Mouse (Mus musculus) liver, postnatal 0 days (tissue): ENCODE measurements around the gene Smim14. TPM values are rescaled to one million over a fixed set of nuclear protein-coding genes. Genes with fewer than 3 reads are reported as not detected.
"Not testable (repeated sequence)": the region's sequence is repeated elsewhere in the genome, so short reads cannot be mapped to it uniquely, and the experiment has no call there.

Source experiments
- ATAC-seq: fragments of 200-750 bp; cut with Nextera tagmentation; 2 replicates; pipeline ENCODE4 v1.8.0; 2017; ENCODE audit warnings: mild to moderate bottlenecking, moderate library complexity
- DNase-seq: peaks from one replicate; pipeline ENCODE4 v3.0.0-alpha.2; 2016
- H3K27ac ChIP-seq: fragments of 300-500 bp; sonication (generic); 2 replicates; pipeline ENCODE4 v1.5.1; 2014; ENCODE audit warnings: antibody characterized with exemption, moderate library complexity, mild to moderate bottlenecking, low read depth
- H3K27me3 ChIP-seq: fragments of 300-500 bp; sonication (generic); 2 replicates; pipeline ENCODE4 v1.6.1; 2014; ENCODE audit warnings: low read length, control low read depth, mixed read lengths; ENCODE audit not compliant: insufficient read depth
- H3K36me3 ChIP-seq: fragments of 300-500 bp; sonication (generic); replicated peaks from 2 replicates; pipeline ENCODE4 v1.6.1; 2014; ENCODE audit warnings: mild to moderate bottlenecking, control low read depth, low read length, moderate library complexity, mixed read lengths; ENCODE audit not compliant: insufficient read depth
- H3K4me1 ChIP-seq: fragments of 300-500 bp; sonication (generic); 2 replicates; pipeline ENCODE4 v1.6.1; 2014; ENCODE audit warnings: antibody characterized with exemption, mild to moderate bottlenecking, control low read depth; ENCODE audit not compliant: insufficient read depth
- H3K4me2 ChIP-seq: fragments of 300-500 bp; sonication (generic); 2 replicates; pipeline ENCODE4 v1.6.1; 2014; ENCODE audit warnings: low read depth, mild to moderate bottlenecking, low read length, moderate library complexity, mixed read lengths
- H3K4me3 ChIP-seq: fragments of 300-500 bp; sonication (generic); 2 replicates; pipeline ENCODE4 v1.5.1; 2014; ENCODE audit warnings: low read depth, low read length
- H3K9ac ChIP-seq: fragments of 300-500 bp; sonication (generic); replicated peaks from 2 replicates; pipeline ENCODE4 v1.6.1; 2014; ENCODE audit warnings: mild to moderate bottlenecking, moderate library complexity
- H3K9me3 ChIP-seq: fragments of 300-500 bp; sonication (generic); 2 replicates; pipeline ENCODE4 v1.6.1; 2016; ENCODE audit warnings: mild to moderate bottlenecking, control low read depth, low read length, mixed read lengths
- CTCF ChIP-seq: sonication (generic); IDR thresholded peaks from 2 replicates; pipeline ENCODE4 v1.5.1; 2016; ENCODE audit warnings: antibody characterized with exemption, low read depth
- EP300 ChIP-seq: IDR thresholded peaks from 2 replicates; pipeline ENCODE4 v1.6.1; 2016; ENCODE audit warnings: antibody characterized with exemption, low read depth, mild to moderate bottlenecking
- WGBS: fragments of 180-500 bp; shearing (Covaris S2); extraction: QIAGEN DNeasy Blood & Tissue Kit; methylation state at CpG from one replicate; pipeline ENCODE4 v1.1.7; 2014; ENCODE audit not compliant: insufficient replicate concordance; 5-methylcytosine and 5-hydroxymethylcytosine counted together
- polyA plus RNA-seq: library from polyadenylated mRNA; unstranded; fragments of >200 nt; fragmentation: Nextera tagmentation; extraction: Ambion mirVana; gene quantifications from 2 replicates; pipeline ENCODE4 v1.2.1, GENCODE M21; 2015

The Smim14 gene
- polyA plus RNA-seq, 1 experiment from 2014 or later: 91.0 TPM

- WGBS: 66% methylated on average over 3 of the region's 3 CpGs
- H3K4me3 ChIP-seq: no peak overlapping the region
- DNase-seq (no peak), ATAC-seq (no peak)
- H3K9ac ChIP-seq: no peak overlapping the region
- no peaks in the 10 kb centered on the region for H3K9me3 ChIP-seq
- H3K36me3 ChIP-seq: no peaks in the 10 kb centered on the region
- peaks cover 10% of the 10 kb centered on the region for H3K4me1 ChIP-seq
- H3K4me2 ChIP-seq: peak overlapping the region; percentile 54; the same call in 1 of the 2 replicates
- no peaks in the 10 kb centered on the region for H3K27me3 ChIP-seq
- no peak overlapping the region for H3K27ac ChIP-seq
- TF ChIP-seq CTCF (no peak), EP300 (no peak)
Measured at GRCm38 (mm10) chr5:65539786-65540185, 2.8 kb upstream of the Smim14 start.

DNA sequence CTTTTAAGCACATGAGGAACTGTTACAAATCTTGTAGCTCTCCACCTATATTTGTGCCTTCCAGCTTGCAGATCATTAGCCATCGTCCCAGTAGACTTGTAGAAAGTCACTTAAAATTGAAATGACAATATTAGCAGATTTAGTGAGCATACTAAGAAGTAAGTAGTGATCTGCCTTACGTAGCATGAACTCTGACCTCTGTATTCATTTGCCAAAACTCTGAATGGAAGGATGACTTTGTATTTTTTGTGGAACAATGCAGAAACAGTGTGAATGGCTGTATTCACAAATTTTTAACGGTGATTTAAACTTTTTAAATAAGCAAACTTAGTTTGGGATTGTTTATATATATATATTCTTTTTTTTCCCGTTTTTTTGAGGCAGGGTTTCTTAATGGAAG is 1.8 kb upstream of the Smim14 start:
- Histone ChIP-seq H3K4me1 (peaks cover 10% of the 10 kb centered on the region), H3K27ac (no peak overlapping the region), H3K9ac (no peak overlapping the region), H3K36me3 (no peaks in the 10 kb centered on the region), H3K4me2 (peak overlapping the region; percentile 54), H3K9me3 (no peaks in the 10 kb centered on the region), H3K27me3 (no peaks in the 10 kb centered on the region), H3K4me3 (peak overlapping the region; percentile 29; the same call in 1 of the 2 replicates)
- no peak for DNase-seq
- no peak for ATAC-seq
- 26% methylated on average over 4 of the region's 4 CpGs for WGBS
- no peak for TF ChIP-seq EP300
- no peak for TF ChIP-seq CTCF

- peak overlapping the region; percentile 88 for H3K4me2 ChIP-seq
- ATAC-seq (no peak), DNase-seq (no peak)
- peaks cover 10% of the 10 kb centered on the region for H3K4me1 ChIP-seq
- peak overlapping the region; percentile 92 for H3K4me3 ChIP-seq
- H3K9me3 ChIP-seq: no peaks in the 10 kb centered on the region
- no peaks in the 10 kb centered on the region for H3K36me3 ChIP-seq
- H3K27ac ChIP-seq: peak overlapping the region; percentile 99
- under 1% methylated on average over 4 of the region's 4 CpGs for WGBS
- peak overlapping the region; percentile 96 for H3K9ac ChIP-seq
- TF ChIP-seq EP300 (no peak), CTCF (no peak)
- H3K27me3 ChIP-seq: no peaks in the 10 kb centered on the region
Measured at GRCm38 (mm10) chr5:65538121-65538520, 1.1 kb upstream of the Smim14 start.

DNA sequence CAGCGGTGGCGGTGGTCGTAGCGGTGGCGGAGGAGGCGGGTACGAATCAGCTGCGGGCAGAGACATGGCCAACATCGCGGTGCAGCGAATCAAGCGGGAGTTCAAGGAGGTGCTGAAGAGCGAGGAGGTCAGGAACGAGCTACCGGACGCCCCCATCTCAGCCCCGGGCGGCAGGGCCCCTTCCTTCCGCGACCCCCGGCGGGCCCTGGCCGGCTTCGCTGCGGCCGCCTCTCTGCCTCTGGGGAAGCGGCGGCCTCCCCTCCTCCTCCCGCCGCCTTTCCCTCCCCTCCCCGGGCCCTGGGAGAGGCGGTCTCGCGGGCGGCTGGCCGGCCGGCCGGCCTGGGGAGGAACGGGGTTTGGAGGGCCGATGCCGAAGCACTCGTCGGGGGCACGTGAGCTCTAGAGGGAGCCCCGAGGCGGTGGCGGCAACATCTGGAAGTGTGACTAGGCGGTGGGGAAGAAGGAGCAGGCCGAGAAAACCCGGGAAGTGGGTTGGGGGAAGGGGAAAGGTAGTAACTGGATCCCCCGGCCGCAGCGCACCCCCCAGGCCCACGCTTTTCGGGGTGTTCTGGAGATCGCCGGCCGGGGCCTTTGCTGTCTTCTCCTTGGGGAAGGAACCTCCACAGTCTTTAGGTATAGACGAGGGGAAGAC is 562 bp upstream of the Smim14 start:
- WGBS: 3% methylated on average over 52 of the region's 59 CpGs
- Histone ChIP-seq H3K4me2 (peak overlapping the region; percentile 88), H3K4me3 (peak overlapping the region; percentile 92), H3K27me3 (no peaks in the 10 kb centered on the region), H3K36me3 (no peaks in the 10 kb centered on the region), H3K9me3 (no peaks in the 10 kb centered on the region), H3K9ac (peak overlapping the region; percentile 96), H3K4me1 (peaks cover 10% of the 10 kb centered on the region), H3K27ac (peak overlapping the region; percentile 99)
- DNase-seq: peak; percentile 77
- no peak for TF ChIP-seq EP300
- TF ChIP-seq CTCF: no peak; the same call in 1 of the 2 replicates
- ATAC-seq: peak; percentile 67

DNA sequence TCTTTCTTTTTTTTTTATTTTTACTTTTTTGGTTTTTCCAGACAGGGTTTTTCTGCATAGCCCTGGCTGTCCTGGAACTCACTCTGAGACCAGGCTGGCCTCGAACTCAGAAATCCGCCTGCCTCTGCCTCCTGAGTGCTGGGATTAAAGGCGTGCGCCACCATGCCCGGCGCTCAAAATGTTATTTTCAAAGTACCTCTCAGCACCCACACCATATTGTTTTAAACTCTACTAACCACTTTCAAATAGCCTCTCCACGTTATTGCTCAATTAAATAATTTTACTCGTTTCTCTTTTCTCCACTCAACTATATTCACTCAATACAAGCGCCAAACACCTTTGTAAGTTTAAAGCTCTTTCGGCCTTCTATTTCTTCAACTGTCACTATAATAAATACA is 917 bp downstream of the Smim14 start:
- ATAC-seq, H3K27me3 ChIP-seq, DNase-seq, H3K36me3 ChIP-seq, H3K4me1 ChIP-seq, H3K9me3 ChIP-seq: not testable (repeated sequence)
- Histone ChIP-seq H3K4me2 (peak overlapping the region; percentile 88), H3K27ac (peak overlapping the region; percentile 99), H3K9ac (peak overlapping the region; percentile 96), H3K4me3 (peak overlapping the region; percentile 92)
- WGBS: 78% methylated on average over 10 of the region's 10 CpGs

DNA sequence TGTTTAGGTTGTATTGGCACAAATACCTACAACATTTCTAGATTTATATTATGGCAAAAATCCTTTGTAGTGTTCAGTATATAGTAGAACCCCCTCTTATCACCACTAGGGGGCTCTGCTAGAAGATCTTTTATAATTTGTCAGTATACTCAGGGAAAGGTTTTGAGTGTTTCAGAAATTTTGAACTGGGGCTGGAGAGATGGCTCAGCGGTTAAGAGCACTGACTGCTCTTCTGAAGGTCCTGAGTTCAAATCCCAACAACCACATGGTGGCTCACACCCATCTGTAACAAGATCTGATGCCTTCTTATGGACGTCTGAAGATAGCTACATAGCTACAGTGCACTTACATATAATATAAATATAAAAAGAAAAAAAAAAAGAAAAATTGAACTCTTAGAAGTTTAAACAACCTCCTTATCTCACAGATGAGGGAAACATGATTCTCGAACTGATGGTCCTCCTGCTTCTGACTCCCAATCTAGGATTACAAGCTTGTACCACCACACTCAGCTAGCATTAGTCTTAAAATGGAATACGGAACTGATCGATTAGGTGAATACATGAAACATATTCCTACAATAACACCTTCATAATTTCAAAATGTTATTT is 1.4 kb downstream of the Smim14 start:
- no peak overlapping the region for H3K4me3 ChIP-seq
- ATAC-seq (no peak), DNase-seq (no peak)
- no peaks in the 10 kb centered on the region for H3K9me3 ChIP-seq
- no peaks in the 10 kb centered on the region for H3K36me3 ChIP-seq
- 0 out of 2 replicates have a peak overlapping the region, but pooled peaks have one; percentile 99 for H3K27ac ChIP-seq
- TF ChIP-seq EP300: no peak
- peak; percentile 65 for TF ChIP-seq CTCF
- H3K9ac ChIP-seq: no peak overlapping the region
- H3K4me1 ChIP-seq: peaks cover 8% of the 10 kb centered on the region
- no peaks in the 10 kb centered on the region for H3K27me3 ChIP-seq
- no peak overlapping the region for H3K4me2 ChIP-seq
- 55% methylated on average over 5 of the region's 5 CpGs for WGBS
